Mouse (Mus musculus): ENCODE data around the gene Sstr2.

DNA sequence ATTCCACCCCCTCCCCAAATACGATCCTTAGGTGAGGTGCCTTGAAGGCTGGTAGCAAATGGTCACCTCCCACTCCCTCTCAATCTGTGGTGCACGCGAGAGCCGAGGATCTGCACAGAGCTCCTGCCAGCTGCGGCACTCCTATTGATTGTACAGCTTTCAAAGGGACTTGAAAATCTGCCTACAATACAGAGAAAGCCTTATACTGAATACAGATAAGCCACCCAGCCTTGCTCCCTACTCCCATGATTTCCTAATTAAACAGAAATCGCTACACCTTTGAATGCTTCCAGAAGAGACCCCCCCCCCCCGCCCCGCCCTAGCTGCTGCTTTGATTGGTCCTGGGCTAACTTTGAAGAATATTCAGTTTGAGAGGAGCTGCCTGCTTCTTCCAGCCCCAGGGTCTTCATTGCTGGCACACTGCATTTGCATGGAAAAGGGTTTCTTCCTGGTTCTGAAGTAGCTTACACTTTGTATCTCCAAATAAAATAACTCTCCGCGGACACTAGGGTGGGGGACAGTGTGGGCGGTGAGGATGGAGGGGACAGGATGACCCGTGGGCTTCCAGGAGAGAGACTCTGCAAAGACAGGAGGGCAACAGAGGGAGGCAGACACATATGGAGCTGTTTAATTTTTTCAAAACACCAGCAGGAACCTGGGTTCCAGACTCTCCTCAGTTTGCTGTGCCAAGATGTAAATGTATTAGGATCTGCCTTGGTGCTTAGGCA is 17.4 kb upstream of the Sstr2 start:
- TF ChIP-seq CTCF (IDR thresholded peaks at IDR 0.05; ENCODE audit: low read depth) (no peak), EP300 (IDR thresholded peaks at IDR 0.05; ENCODE audit: low read depth) (no peak)
